Mouse (Mus musculus) limb, embryonic 14.5 days (tissue): Measurements from ENCODE around the gene Uso1. TPM values are rescaled to one million over a fixed set of nuclear protein-coding genes. Genes with fewer than 3 reads are reported as not detected.

Experiments used
- ATAC-seq: fragments of 200-750 bp; cut with Nextera tagmentation; 2 replicates; pipeline ENCODE4 v1.8.0; 2017; ENCODE audit warnings: low read depth, moderate number of reproducible peaks, moderate TSS enrichment; ENCODE audit not compliant: low FRiP score
- DNase-seq: peaks from one replicate; pipeline ENCODE4 v3.0.0-alpha.2; 2015; ENCODE audit warnings: low spot score
- H3K27ac ChIP-seq: fragments of 300-500 bp; sonication (generic); replicated peaks from 2 replicates; pipeline ENCODE4 v1.5.1; 2014; ENCODE audit warnings: low read depth, mild to moderate bottlenecking, low read length, moderate library complexity, mixed read lengths
- H3K27me3 ChIP-seq: fragments of 300-500 bp; sonication (generic); 2 replicates; pipeline ENCODE4 v1.6.1; 2014; ENCODE audit warnings: low read length, mixed read lengths; ENCODE audit not compliant: control insufficient read depth, insufficient read depth
- H3K36me3 ChIP-seq: fragments of 300-500 bp; sonication (generic); 2 replicates; pipeline ENCODE4 v1.6.1; 2014; ENCODE audit warnings: mild to moderate bottlenecking, low read length, moderate library complexity, mixed read lengths; ENCODE audit not compliant: control insufficient read depth, insufficient read depth
- H3K4me1 ChIP-seq: fragments of 300-500 bp; sonication (generic); 2 replicates; pipeline ENCODE4 v1.6.1; 2014; ENCODE audit warnings: antibody characterized with exemption, low read length, mixed read lengths; ENCODE audit not compliant: control insufficient read depth, insufficient read depth
- H3K4me2 ChIP-seq: fragments of 300-500 bp; sonication (generic); replicated peaks from 2 replicates; pipeline ENCODE4 v1.6.1; 2014; ENCODE audit warnings: low read depth, mild to moderate bottlenecking, low read length, moderate library complexity; ENCODE audit not compliant: severe bottlenecking
- H3K4me3 ChIP-seq: fragments of 300-500 bp; sonication (generic); replicated peaks from 2 replicates; pipeline ENCODE4 v1.5.1; 2014; ENCODE audit warnings: low read length
- H3K9ac ChIP-seq: fragments of 300-500 bp; sonication (generic); 2 replicates; pipeline ENCODE4 v1.6.1; 2014; ENCODE audit warnings: mild to moderate bottlenecking, low read depth, low read length, moderate library complexity; ENCODE audit not compliant: severe bottlenecking
- H3K9me3 ChIP-seq: fragments of 300-500 bp; sonication (generic); 2 replicates; pipeline ENCODE4 v1.6.1; 2016; ENCODE audit warnings: low read length; ENCODE audit not compliant: control insufficient read depth
- POLR2A ChIP-seq: fragments of 200-500 bp; IDR thresholded peaks from 2 replicates; pipeline ENCODE4 v1.8.0; 2012; ENCODE audit warnings: inconsistent platforms, mild to moderate bottlenecking, moderate library complexity, borderline replicate concordance; ENCODE audit not compliant: insufficient read depth, insufficient read length; ENCODE audit errors: extremely low read depth
- WGBS: fragments of 180-500 bp; shearing (Covaris S2); extraction: QIAGEN DNeasy Blood & Tissue Kit; methylation state at CpG from one replicate; pipeline ENCODE4 v1.1.7; 2014; 5-methylcytosine and 5-hydroxymethylcytosine counted together
- polyA plus RNA-seq, 2 experiments: library from polyadenylated mRNA; depleted of rRNA in 1 of 2; stranded (reverse) in 1 of 2; unstranded in 1 of 2; fragments of >200 nt; fragmentation: Nextera tagmentation in 1 of 2; extraction: Ambion mirVana in 1 of 2; gene quantifications; 2 replicates each; pipeline versions ENCODE4 v1.2.1 to v1.2.3; 2012 to 2014

The Uso1 gene
- polyA plus RNA-seq, 2 experiments, result 43.0 to 54.6 TPM

DNA sequence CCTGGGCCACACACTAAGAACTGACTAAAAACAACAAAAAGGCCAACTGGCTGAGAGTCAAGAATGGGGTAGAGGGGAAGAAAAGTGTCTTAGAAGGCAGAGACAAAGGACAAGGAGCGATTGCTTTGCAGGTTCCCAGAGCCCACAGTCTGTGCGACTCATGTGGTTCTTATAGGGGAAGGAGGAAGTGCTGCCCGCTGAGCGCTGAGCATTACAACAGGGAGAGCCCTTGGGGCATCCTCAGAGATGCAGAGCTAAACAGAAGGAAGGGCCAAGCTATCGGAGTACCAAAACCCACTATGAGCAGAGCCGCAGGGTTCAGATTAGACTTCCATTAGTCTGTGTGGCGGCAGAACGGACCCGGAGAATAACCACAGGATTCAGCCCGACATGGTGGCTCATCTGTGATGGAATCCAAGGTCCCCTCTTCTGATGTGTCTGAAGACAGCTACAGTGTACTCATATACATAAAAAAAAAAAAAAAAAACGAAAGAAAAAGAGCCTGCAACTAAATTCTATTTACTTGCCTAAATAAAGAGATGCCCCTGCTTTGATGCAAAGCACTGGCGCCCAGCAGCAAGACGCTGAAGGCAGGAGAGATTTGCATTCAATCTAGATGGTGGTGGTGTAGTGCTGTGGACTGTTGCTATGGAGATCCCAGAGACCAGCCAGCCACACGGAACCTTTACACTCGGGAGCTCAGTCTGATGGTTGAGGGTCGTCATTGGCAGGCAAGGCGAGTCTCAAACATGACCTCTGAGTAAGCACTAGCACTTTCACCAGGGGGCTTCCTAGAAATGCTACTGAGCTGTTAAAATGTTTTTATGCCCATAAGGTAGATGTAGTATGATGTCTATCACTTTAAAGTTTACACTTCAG lies 81.4 kb downstream of the Uso1 start:
- DNase-seq (no peak), ATAC-seq (no peak)
- Histone ChIP-seq H3K27ac (no peak overlapping the region), H3K4me3 (no peak overlapping the region), H3K36me3 (no peaks in the 10 kb centered on the region), H3K9ac (no peak overlapping the region), H3K9me3 (no peaks in the 10 kb centered on the region), H3K4me1 (no peaks in the 10 kb centered on the region), H3K27me3 (no peaks in the 10 kb centered on the region), H3K4me2 (no peak overlapping the region)
- TF ChIP-seq POLR2A, result no peak
- WGBS, result 58% methylated on average over 17 of the region's 17 CpGs

GRCm38 (mm10) chr5:92219826-92220225 lies 82.1 kb downstream of the Uso1 start:
- no peak overlapping the region for H3K9ac ChIP-seq
- no peaks in the 10 kb centered on the region for H3K9me3 ChIP-seq
- WGBS, result 76% methylated on average over 6 of the region's 6 CpGs
- H3K36me3 ChIP-seq, result no peaks in the 10 kb centered on the region
- DNase-seq (no peak), ATAC-seq (no peak)
- no peaks in the 10 kb centered on the region for H3K4me1 ChIP-seq
- no peaks in the 10 kb centered on the region for H3K27me3 ChIP-seq
- no peak overlapping the region for H3K4me3 ChIP-seq
- no peak overlapping the region for H3K27ac ChIP-seq
- no peak for TF ChIP-seq POLR2A
- no peak overlapping the region for H3K4me2 ChIP-seq

GRCm38 (mm10) chr5:92220287-92220902 lies 82.7 kb downstream of the Uso1 start:
- ATAC-seq, result no peak
- WGBS, result 89% methylated on average over 8 of the region's 8 CpGs
- no peak for TF ChIP-seq POLR2A

DNA sequence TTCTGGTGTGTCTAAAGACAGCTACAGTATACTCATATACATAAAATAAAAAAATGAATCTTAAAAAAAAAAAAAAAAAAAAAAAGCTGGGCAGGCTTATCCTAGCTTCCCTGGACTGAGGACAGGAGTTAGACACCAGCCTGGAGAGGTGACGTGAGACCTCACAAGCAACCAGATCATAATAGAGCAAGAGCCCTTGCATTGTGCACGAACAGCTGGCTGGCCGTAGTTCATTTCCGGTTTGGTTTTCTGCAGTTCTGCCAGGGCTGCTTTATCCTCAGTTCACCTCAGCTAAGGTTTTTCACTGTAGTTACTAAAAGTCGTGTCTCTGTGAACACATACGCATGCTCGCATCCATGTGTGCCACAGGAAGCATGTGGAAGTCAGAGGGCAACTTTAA lies 90.0 kb downstream of the Uso1 start:
- 78% methylated on average over 7 of the region's 7 CpGs for WGBS
- no peak for TF ChIP-seq POLR2A
- DNase-seq, result no peak
- Histone ChIP-seq H3K9ac (no peak overlapping the region), H3K9me3 (no peaks in the 10 kb centered on the region), H3K27me3 (no peaks in the 10 kb centered on the region), H3K4me3 (no peak overlapping the region), H3K4me1 (no peaks in the 10 kb centered on the region), H3K27ac (no peak overlapping the region), H3K4me2 (no peak overlapping the region), H3K36me3 (no peaks in the 10 kb centered on the region)
- no peak for ATAC-seq

More at GRCm38 (mm10) chr5:92220287-92220902, 82.7 kb downstream of the Uso1 start:
- no peaks in the 10 kb centered on the region for H3K4me1 ChIP-seq
- H3K27me3 ChIP-seq, result no peaks in the 10 kb centered on the region
- no peak overlapping the region for H3K4me2 ChIP-seq
- no peak overlapping the region for H3K9ac ChIP-seq
- H3K4me3 ChIP-seq, result no peak overlapping the region
- H3K27ac ChIP-seq, result no peak overlapping the region
- DNase-seq, result no peak
- H3K36me3 ChIP-seq, result no peaks in the 10 kb centered on the region
- no peaks in the 10 kb centered on the region for H3K9me3 ChIP-seq

- 42% methylated on average over 10 of the region's 10 CpGs for WGBS
- no peak overlapping the region for H3K4me2 ChIP-seq
These were observed 91.0 kb downstream of the Uso1 start for GRCm38 (mm10) chr5:92228776-92229175.

More at GRCm38 (mm10) chr5:92228776-92229175, 91.0 kb downstream of the Uso1 start:
- H3K27me3 ChIP-seq, result no peaks in the 10 kb centered on the region
- no peak for DNase-seq
- H3K4me3 ChIP-seq, result no peak overlapping the region
- no peaks in the 10 kb centered on the region for H3K36me3 ChIP-seq
- no peak overlapping the region for H3K27ac ChIP-seq
- no peaks in the 10 kb centered on the region for H3K4me1 ChIP-seq
- no peak overlapping the region for H3K9ac ChIP-seq
- no peaks in the 10 kb centered on the region for H3K9me3 ChIP-seq
- no peak for TF ChIP-seq POLR2A
- ATAC-seq, result no peak
